Mouse (Mus musculus) urinary bladder, postnatal 25 days (tissue): ENCODE measurements around the gene Slc2a8.
"Not testable (repeated sequence)": the region's sequence is repeated elsewhere in the genome, so short reads cannot be mapped to it uniquely, and the experiment has no call there.

Source experiments
- DNase-seq: peaks from one replicate; pipeline ENCODE4 v3.0.0; 2022; ENCODE audit warnings: low spot score

Slc2a8 gene

GRCm38 (mm10) chr2:32981725-32982271, at the start of gene Slc2a8:
Gene Slc2a8 (minus strand): TSS chr2:32982083.
- peak; percentile 75 for DNase-seq

- DNase-seq = no peak
These were observed 43.2 kb upstream of the Slc2a8 start for GRCm38 (mm10) chr2:33025040-33025439.

GRCm38 (mm10) chr2:33024564-33024963, 42.7 kb upstream of the Slc2a8 start:
- DNase-seq = no peak

GRCm38 (mm10) chr2:33022846-33023245, 41.0 kb upstream of the Slc2a8 start:
- DNase-seq = no peak

- DNase-seq = peak; percentile 62
These were observed 36.1 kb upstream of the Slc2a8 start for GRCm38 (mm10) chr2:33018026-33018425.

- DNase-seq = no peak
These were observed 35.3 kb upstream of the Slc2a8 start for GRCm38 (mm10) chr2:33017191-33017590.

- no peak for DNase-seq
These were observed 33.0 kb upstream of the Slc2a8 start for GRCm38 (mm10) chr2:33014877-33015276.

- DNase-seq = not testable (repeated sequence)
These were observed 27.2 kb upstream of the Slc2a8 start for GRCm38 (mm10) chr2:33009055-33009454.

- DNase-seq = no peak
These were observed 23.2 kb upstream of the Slc2a8 start for GRCm38 (mm10) chr2:33005041-33005440.

GRCm38 (mm10) chr2:33002144-33002543, 20.3 kb upstream of the Slc2a8 start:
- DNase-seq = no peak

GRCm38 (mm10) chr2:32999752-33000151, 17.9 kb upstream of the Slc2a8 start:
- DNase-seq = no peak

GRCm38 (mm10) chr2:32997792-32998191, 15.9 kb upstream of the Slc2a8 start:
- no peak for DNase-seq

- DNase-seq = no peak
These were observed 15.2 kb upstream of the Slc2a8 start for GRCm38 (mm10) chr2:32997081-32997480.

GRCm38 (mm10) chr2:32992130-32992529, 10.2 kb upstream of the Slc2a8 start:
- no peak for DNase-seq

GRCm38 (mm10) chr2:32990167-32990832, 8.4 kb upstream of the Slc2a8 start:
- no peak for DNase-seq

GRCm38 (mm10) chr2:32989376-32989775, 7.5 kb upstream of the Slc2a8 start:
- DNase-seq = no peak

- DNase-seq = no peak
These were observed 4.0 kb upstream of the Slc2a8 start for GRCm38 (mm10) chr2:32985844-32986243.

- no peak for DNase-seq
These were observed 1.7 kb upstream of the Slc2a8 start for GRCm38 (mm10) chr2:32983617-32984016.

- DNase-seq = no peak
These were observed 817 bp upstream of the Slc2a8 start for GRCm38 (mm10) chr2:32982700-32983099.

- no peak for DNase-seq
These were observed 602 bp downstream of the Slc2a8 start for GRCm38 (mm10) chr2:32981281-32981680.

- no peak for DNase-seq
These were observed 2.2 kb downstream of the Slc2a8 start for GRCm38 (mm10) chr2:32979675-32980074.

- no peak for DNase-seq
These were observed 3.2 kb downstream of the Slc2a8 start for GRCm38 (mm10) chr2:32978675-32979074.

- no peak for DNase-seq
These were observed 4.8 kb downstream of the Slc2a8 start for GRCm38 (mm10) chr2:32977114-32977513.

GRCm38 (mm10) chr2:32974216-32974615, 7.7 kb downstream of the Slc2a8 start:
- no peak for DNase-seq
